Mouse (Mus musculus): ENCODE measurements around the gene Mtfr2. TPM values are rescaled to one million over a fixed set of nuclear protein-coding genes. Genes with fewer than 3 reads are reported as not detected.

The Mtfr2 gene
- polyA plus RNA-seq, 1 experiment: not detected

GRCm38 (mm10) chr10:20395778-20396177 lies 48.2 kb downstream of the Mtfr2 start:
- no peak overlapping the region for H3K27ac ChIP-seq (ENCODE audit: insufficient read depth, low read depth, low read length)
- TF ChIP-seq POLR2A (IDR thresholded peaks at IDR 0.05; ENCODE audit: insufficient read depth, low read depth, low read length) (no peak), CTCF (IDR thresholded peaks at IDR 0.05; ENCODE audit: insufficient read depth, low read depth, low read length) (no peak)
- no peaks in the 10 kb centered on the region for H3K4me1 ChIP-seq (ENCODE audit: control insufficient read depth, insufficient read depth, low read length)
- H3K4me3 ChIP-seq (ENCODE audit: insufficient read depth, low read depth, low read length): no peak overlapping the region
- WGBS: 95% methylated on average over 3 of the region's 3 CpGs

- Histone ChIP-seq H3K4me1 (ENCODE audit: control insufficient read depth, insufficient read depth, low read length) (no peaks in the 10 kb centered on the region), H3K27ac (ENCODE audit: insufficient read depth, low read depth, low read length) (no peak overlapping the region), H3K4me3 (ENCODE audit: insufficient read depth, low read depth, low read length) (no peak overlapping the region)
- no peak for TF ChIP-seq POLR2A (IDR thresholded peaks at IDR 0.05; ENCODE audit: insufficient read depth, low read depth, low read length)
- TF ChIP-seq CTCF (IDR thresholded peaks at IDR 0.05; ENCODE audit: insufficient read depth, low read depth, low read length): no peak
- 77% methylated on average over 6 of the region's 6 CpGs for WGBS
These were observed 50.7 kb downstream of the Mtfr2 start for GRCm38 (mm10) chr10:20398224-20398623.

GRCm38 (mm10) chr10:20398641-20399390 lies 51.2 kb downstream of the Mtfr2 start:
- TF ChIP-seq POLR2A (IDR thresholded peaks at IDR 0.05; ENCODE audit: insufficient read depth, low read depth, low read length): no peak
- TF ChIP-seq CTCF (IDR thresholded peaks at IDR 0.05; ENCODE audit: insufficient read depth, low read depth, low read length): no peak
- no peak overlapping the region for H3K4me3 ChIP-seq (ENCODE audit: insufficient read depth, low read depth, low read length)
- 71% methylated on average over 12 of the region's 12 CpGs for WGBS

GRCm38 (mm10) chr10:20400406-20400805 lies 52.8 kb downstream of the Mtfr2 start:
- Histone ChIP-seq H3K4me3 (ENCODE audit: insufficient read depth, low read depth, low read length) (no peak overlapping the region), H3K4me1 (ENCODE audit: control insufficient read depth, insufficient read depth, low read length) (no peaks in the 10 kb centered on the region), H3K27ac (ENCODE audit: insufficient read depth, low read depth, low read length) (no peak overlapping the region)
- TF ChIP-seq POLR2A (IDR thresholded peaks at IDR 0.05; ENCODE audit: insufficient read depth, low read depth, low read length) (no peak), CTCF (IDR thresholded peaks at IDR 0.05; ENCODE audit: insufficient read depth, low read depth, low read length) (no peak)
- WGBS: 85% methylated on average over 15 of the region's 15 CpGs

More at GRCm38 (mm10) chr10:20398641-20399390, 51.2 kb downstream of the Mtfr2 start:
- H3K4me1 ChIP-seq (ENCODE audit: control insufficient read depth, insufficient read depth, low read length): no peaks in the 10 kb centered on the region
- H3K27ac ChIP-seq (ENCODE audit: insufficient read depth, low read depth, low read length): no peak overlapping the region

GRCm38 (mm10) chr10:20402941-20403340 lies 55.4 kb downstream of the Mtfr2 start:
- no peak for TF ChIP-seq CTCF (IDR thresholded peaks at IDR 0.05; ENCODE audit: insufficient read depth, low read depth, low read length)
- no peak for TF ChIP-seq POLR2A (IDR thresholded peaks at IDR 0.05; ENCODE audit: insufficient read depth, low read depth, low read length)

GRCm38 (mm10) chr10:20405471-20405870 lies 57.9 kb downstream of the Mtfr2 start:
- H3K4me1 ChIP-seq (ENCODE audit: control insufficient read depth, insufficient read depth, low read length): no peaks in the 10 kb centered on the region
- TF ChIP-seq CTCF (IDR thresholded peaks at IDR 0.05; ENCODE audit: insufficient read depth, low read depth, low read length): no peak
- TF ChIP-seq POLR2A (IDR thresholded peaks at IDR 0.05; ENCODE audit: insufficient read depth, low read depth, low read length): no peak
- 85% methylated on average over 2 of the region's 2 CpGs for WGBS
- no peak overlapping the region for H3K27ac ChIP-seq (ENCODE audit: insufficient read depth, low read depth, low read length)
- H3K4me3 ChIP-seq (ENCODE audit: insufficient read depth, low read depth, low read length): no peak overlapping the region

More at GRCm38 (mm10) chr10:20402941-20403340, 55.4 kb downstream of the Mtfr2 start:
- WGBS: 84% methylated on average over 5 of the region's 5 CpGs
- Histone ChIP-seq H3K4me3 (ENCODE audit: insufficient read depth, low read depth, low read length) (no peak overlapping the region), H3K27ac (ENCODE audit: insufficient read depth, low read depth, low read length) (no peak overlapping the region), H3K4me1 (ENCODE audit: control insufficient read depth, insufficient read depth, low read length) (no peaks in the 10 kb centered on the region)

GRCm38 (mm10) chr10:20408336-20408735 lies 60.8 kb downstream of the Mtfr2 start:
- Histone ChIP-seq H3K27ac (ENCODE audit: insufficient read depth, low read depth, low read length) (no peak overlapping the region), H3K4me1 (ENCODE audit: control insufficient read depth, insufficient read depth, low read length) (no peaks in the 10 kb centered on the region), H3K4me3 (ENCODE audit: insufficient read depth, low read depth, low read length) (no peak overlapping the region)
- TF ChIP-seq POLR2A (IDR thresholded peaks at IDR 0.05; ENCODE audit: insufficient read depth, low read depth, low read length) (no peak), CTCF (IDR thresholded peaks at IDR 0.05; ENCODE audit: insufficient read depth, low read depth, low read length) (no peak)
- WGBS: 91% methylated on average over 3 of the region's 3 CpGs

GRCm38 (mm10) chr10:20409181-20409580 lies 61.6 kb downstream of the Mtfr2 start:
- Histone ChIP-seq H3K4me3 (ENCODE audit: insufficient read depth, low read depth, low read length) (no peak overlapping the region), H3K4me1 (ENCODE audit: control insufficient read depth, insufficient read depth, low read length) (no peaks in the 10 kb centered on the region), H3K27ac (ENCODE audit: insufficient read depth, low read depth, low read length) (no peak overlapping the region)
- no peak for TF ChIP-seq POLR2A (IDR thresholded peaks at IDR 0.05; ENCODE audit: insufficient read depth, low read depth, low read length)
- TF ChIP-seq CTCF (IDR thresholded peaks at IDR 0.05; ENCODE audit: insufficient read depth, low read depth, low read length): no peak
- 92% methylated on average over 10 of the region's 10 CpGs for WGBS

Other genes with a start within 250 kb of the Mtfr2 start
- gene Map7, start 199.3 kb upstream of the Mtfr2 start, polyA plus RNA-seq (2012; ENCODE audit: insufficient read depth, insufficient read length, low replicate concordance, missing spikeins): not detected in 2 replicates
- 354 TPM in 1 of 2 replicates, not detected in the other for gene Bclaf1, start 35.3 kb upstream of the Mtfr2 start, polyA plus RNA-seq (2012; ENCODE audit: insufficient read depth, insufficient read length, low replicate concordance, missing spikeins)